Comparison of ENCODE assay signal across 8 mouse cellular contexts in genomic region chr9:52048650-52049081, GRCm38 (mm10). TPM values are rescaled to one million over a fixed set of nuclear protein-coding genes. Genes with fewer than 3 reads are reported as not detected.
A peak's percentile ranks its signal among the peaks of the same experiment; 100 is the strongest.
DNase-seq lines count a peak whose midpoint lies in the region; ATAC-seq lines count a peak whose summit lies in the region.

No protein-coding gene starts in this region.

- peaks cover 31% of the 10 kb centered on the region for H3K4me1 ChIP-seq in hindbrain, embryonic 13.5 days (replicated peaks)
- peaks cover 27% of the 10 kb centered on the region for H3K4me1 ChIP-seq in limb, embryonic 10.5 days
- peaks cover 30% of the 10 kb centered on the region for H3K4me1 ChIP-seq in midbrain, embryonic 13.5 days (replicated peaks)
- peaks cover 20% of the 10 kb centered on the region; the same call in 1 of the 2 replicates for H3K4me1 ChIP-seq in stomach, embryonic 14.5 days (ENCODE audit: control insufficient read depth, insufficient read depth, low read length)

- DNase-seq in layer of hippocampus, adult 18-20 months (ENCODE audit: low spot score in 2 of 2): peak; percentile 27 to 30
- no peak for DNase-seq in layer of hippocampus, adult 9-11 months
- peak; percentile 52 for DNase-seq in cerebellum, adult 9-11 months
- DNase-seq in frontal cortex, postnatal 25 days (ENCODE audit: low spot score in 2 of 2): peak; percentile 23 to 29
- DNase-seq in limb, embryonic 10.5 days (ENCODE audit: low spot score): peak; percentile 79

- H3K27ac ChIP-seq in hindbrain, embryonic 13.5 days: peak overlapping the region; percentile 98
- H3K27ac ChIP-seq in limb, embryonic 10.5 days: peak overlapping the region; percentile 100
- H3K27ac ChIP-seq in midbrain, embryonic 13.5 days: peak overlapping the region; percentile 98
- H3K27ac ChIP-seq in stomach, embryonic 14.5 days (ENCODE audit: low read length): peak overlapping the region; percentile 100

- peak overlapping the region; percentile 96 for H3K9ac ChIP-seq in hindbrain, embryonic 13.5 days
- H3K9ac ChIP-seq in midbrain, embryonic 13.5 days (replicated peaks): peak overlapping the region; percentile 97
- H3K9ac ChIP-seq in stomach, embryonic 14.5 days (replicated peaks; ENCODE audit: low read depth, low read length): peak overlapping the region; percentile 99

- peak overlapping the region; percentile 65 for H3K4me2 ChIP-seq in hindbrain, embryonic 13.5 days
- H3K4me2 ChIP-seq in midbrain, embryonic 13.5 days (replicated peaks): peak overlapping the region; percentile 67
- H3K4me2 ChIP-seq in stomach, embryonic 14.5 days (replicated peaks; ENCODE audit: low read depth, low read length): peak overlapping the region; percentile 59

- H3K4me3 ChIP-seq in hindbrain, embryonic 13.5 days: peak overlapping the region; percentile 96
- H3K4me3 ChIP-seq in limb, embryonic 10.5 days: peak overlapping the region; percentile 86
- H3K4me3 ChIP-seq in midbrain, embryonic 13.5 days (replicated peaks): peak overlapping the region; percentile 98
- H3K4me3 ChIP-seq in stomach, embryonic 14.5 days (ENCODE audit: low read depth, low read length): peak overlapping the region; percentile 91

- H3K9me3 ChIP-seq in hindbrain, embryonic 13.5 days: no peaks in the 10 kb centered on the region
- H3K9me3 ChIP-seq in limb, embryonic 10.5 days (replicated peaks): no peaks in the 10 kb centered on the region
- H3K9me3 ChIP-seq in midbrain, embryonic 13.5 days: no peaks in the 10 kb centered on the region
- H3K9me3 ChIP-seq in stomach, embryonic 14.5 days (ENCODE audit: control insufficient read depth, low read depth, low read length): no peaks in the 10 kb centered on the region

- WGBS in hindbrain, embryonic 13.5 days: under 1% methylated on average over 60 of the region's 60 CpGs
- WGBS in limb, embryonic 10.5 days: under 1% methylated on average over 60 of the region's 60 CpGs
- under 1% methylated on average over 60 of the region's 60 CpGs for WGBS in midbrain, embryonic 13.5 days
- under 1% methylated on average over 59 of the region's 60 CpGs for WGBS in stomach, embryonic 14.5 days

- H3K27me3 ChIP-seq in hindbrain, embryonic 13.5 days: no peaks in the 10 kb centered on the region
- no peaks in the 10 kb centered on the region for H3K27me3 ChIP-seq in limb, embryonic 10.5 days (ENCODE audit: low read depth, poor library complexity, severe bottlenecking)
- H3K27me3 ChIP-seq in midbrain, embryonic 13.5 days: no peaks in the 10 kb centered on the region
- no peaks in the 10 kb centered on the region for H3K27me3 ChIP-seq in stomach, embryonic 14.5 days (ENCODE audit: control insufficient read depth, insufficient read depth, low read length)

- no peaks in the 10 kb centered on the region for H3K36me3 ChIP-seq in hindbrain, embryonic 13.5 days
- no peaks in the 10 kb centered on the region for H3K36me3 ChIP-seq in limb, embryonic 10.5 days
- no peaks in the 10 kb centered on the region for H3K36me3 ChIP-seq in midbrain, embryonic 13.5 days
- no peaks in the 10 kb centered on the region for H3K36me3 ChIP-seq in stomach, embryonic 14.5 days (ENCODE audit: control insufficient read depth, insufficient read depth, low read length)

- peak; percentile 69 for ATAC-seq in hindbrain, embryonic 13.5 days (ENCODE audit: low FRiP score)
- ATAC-seq in midbrain, embryonic 13.5 days: peak; percentile 46
- peak; percentile 53 for ATAC-seq in stomach, embryonic 14.5 days (ENCODE audit: insufficient number of reproducible peaks, insufficient read depth, low FRiP score, low read depth)

RNA-seq across cellular contexts. Expression of gene Rdx, which starts 1.7 kb away (rescaled TPM):
- total RNA-seq in layer of hippocampus, adult 18-20 months (2021): 10 to 100 TPM; 48.9 to 49.3 TPM
- 100 and 109 TPM in 2 replicates for polyA plus RNA-seq in hindbrain, embryonic 13.5 days (2015; fragmentation: Nextera tagmentation; extraction: Ambion mirVana)
- polyA plus RNA-seq in limb, embryonic 10.5 days (2016; fragmentation: Nextera tagmentation; extraction: Ambion mirVana): 118 and 132 TPM in 2 replicates
- polyA plus RNA-seq in midbrain, embryonic 13.5 days (2015; fragmentation: Nextera tagmentation; extraction: Ambion mirVana): 120 TPM in 2 replicates
- polyA plus RNA-seq in stomach, embryonic 14.5 days (2014; fragmentation: Nextera tagmentation; extraction: Ambion mirVana): 142 and 146 TPM in 2 replicates
